Mouse (Mus musculus) spleen, adult 2 months (tissue): ENCODE results near the gene Mboat2.

Experiments
- CTCF ChIP-seq: fragments of 200-500 bp; IDR thresholded peaks from 2 replicates; pipeline ENCODE4 v1.5.1; 2011; ENCODE audit warnings: mild to moderate bottlenecking, inconsistent platforms; ENCODE audit not compliant: insufficient read depth, insufficient read length, insufficient replicate concordance; ENCODE audit errors: extremely low read depth
- POLR2A ChIP-seq: fragments of 200-500 bp; IDR thresholded peaks from 2 replicates; pipeline ENCODE4 v1.6.1; 2011; ENCODE audit warnings: low read depth, low read length, inconsistent platforms

- no peak for TF ChIP-seq CTCF
- no peak for TF ChIP-seq POLR2A
Measured at GRCm38 (mm10) chr12:24870901-24871300, 40.2 kb downstream of the Mboat2 start.
